Mouse (Mus musculus) ovary, postnatal 14 days (tissue): ENCODE results near the gene Taf1a.
"Not testable (repeated sequence)": the region's sequence is repeated elsewhere in the genome, so short reads cannot be mapped to it uniquely, and the experiment has no call there.

ENCODE experiments used
- DNase-seq: peaks from one replicate; pipeline ENCODE4 v3.0.0; 2022; ENCODE audit warnings: low spot score

Taf1a gene

DNA sequence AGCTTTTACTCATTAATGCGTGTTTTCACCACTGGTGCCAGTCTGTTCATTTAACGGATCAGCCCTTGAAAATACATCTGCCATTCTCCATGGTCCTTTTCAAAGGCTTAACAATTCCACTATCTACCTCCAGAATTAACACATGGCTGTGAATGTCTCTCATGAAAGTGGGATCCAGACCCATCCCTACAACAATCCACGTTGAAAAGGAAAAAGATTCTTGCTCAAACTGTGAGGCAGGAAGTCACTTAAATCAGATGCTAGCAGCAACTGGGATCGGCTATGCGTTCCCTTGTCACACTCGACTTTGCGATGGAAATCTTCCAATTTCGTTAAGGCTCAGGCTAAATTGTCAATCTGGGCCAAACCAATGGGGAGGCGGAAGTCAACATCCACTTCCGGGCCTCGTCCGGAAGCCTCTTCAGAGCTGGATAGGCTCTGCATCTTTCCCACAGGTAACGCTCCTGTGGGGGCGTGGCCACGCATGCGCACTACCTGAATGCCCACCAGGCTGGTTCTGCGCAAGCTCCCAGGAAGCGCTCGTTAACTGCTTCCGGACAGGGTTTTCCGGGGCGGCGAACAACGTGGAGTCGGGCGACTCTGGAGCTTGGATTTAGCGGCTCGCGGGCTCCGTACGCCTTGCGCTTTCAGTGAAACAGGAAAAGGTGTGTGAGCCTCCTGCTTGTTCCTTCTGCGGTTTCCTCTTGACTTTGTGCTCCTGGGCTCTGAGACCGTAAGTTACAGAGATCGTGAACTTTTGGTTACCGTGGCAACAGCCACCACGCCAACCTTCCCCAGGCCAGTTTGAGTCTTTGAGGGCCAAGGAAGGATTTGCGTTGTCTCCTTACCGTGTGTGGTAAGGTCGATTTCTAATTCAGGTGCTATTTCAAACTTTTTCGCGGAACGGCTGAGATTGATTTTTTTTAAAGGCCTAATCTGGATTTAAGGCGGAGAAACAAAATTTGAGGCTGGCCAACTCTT lies at the start of gene Taf1a:
Taf1a (plus strand) TSS at position 556 of the 981 bp plus-strand sequence.
- peak; percentile 77 for DNase-seq

DNA sequence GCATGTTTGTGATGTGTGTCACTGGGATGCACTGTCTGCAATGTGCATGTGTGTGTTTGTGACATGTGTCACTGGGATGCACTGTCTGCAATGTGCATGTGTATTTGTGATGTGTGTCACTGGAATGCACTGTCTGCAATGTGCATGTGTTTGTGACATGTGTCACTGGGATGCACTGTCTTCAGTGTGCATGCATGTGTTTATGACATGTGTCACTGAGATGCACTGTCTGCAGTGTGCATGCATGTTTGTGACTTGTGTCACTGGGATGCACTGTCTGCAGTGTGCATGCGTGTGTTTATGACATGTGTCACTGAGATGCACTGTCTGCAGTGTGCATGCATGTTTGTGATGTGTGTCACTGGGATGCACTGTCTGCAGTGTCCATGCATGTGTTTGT lies 45.9 kb upstream of the Taf1a start:
- DNase-seq, result not testable (repeated sequence)

DNA sequence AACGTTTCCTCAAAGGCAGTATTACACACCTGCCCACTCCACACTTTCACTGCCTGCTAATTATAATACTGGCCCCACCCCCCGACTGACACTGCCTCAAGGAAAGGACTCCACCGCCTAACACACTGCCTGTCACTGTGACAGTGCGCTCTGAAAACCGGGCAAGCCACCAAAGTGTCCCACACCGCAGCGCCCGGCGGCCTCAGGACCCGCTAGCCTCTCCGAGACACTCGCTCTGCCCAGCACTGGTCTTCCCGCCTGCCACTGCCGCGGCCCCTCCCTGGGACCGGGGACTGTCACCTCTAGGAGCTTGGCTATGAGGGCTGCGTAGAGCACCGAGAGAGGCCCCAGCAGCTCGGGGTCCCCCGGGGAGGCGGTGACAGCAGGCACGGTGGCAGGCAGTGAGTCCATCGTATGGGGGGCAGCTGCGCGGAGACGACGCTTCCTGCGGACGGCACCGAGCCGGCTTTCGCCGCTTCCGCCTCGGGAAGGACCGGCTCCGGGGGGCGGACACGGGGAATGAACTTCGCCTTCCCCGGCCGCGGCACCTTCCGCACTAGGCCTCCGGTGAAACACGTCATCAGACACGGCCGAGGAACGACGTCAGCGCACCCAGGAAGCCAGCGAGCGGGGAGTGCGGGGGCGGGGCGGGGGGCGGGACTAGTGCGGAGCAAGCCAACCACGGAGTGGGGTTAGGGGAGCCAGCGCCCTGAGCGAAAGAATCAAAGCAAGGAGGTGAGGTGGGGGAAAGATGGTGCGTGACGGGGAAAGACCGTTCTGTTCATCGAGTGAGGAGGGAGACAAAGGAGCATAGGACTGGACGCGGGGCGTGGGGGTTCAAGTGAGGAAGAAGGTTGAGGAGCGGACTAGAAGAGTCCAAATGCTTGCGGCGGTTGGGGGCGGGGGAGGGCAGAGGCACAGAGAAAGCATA lies 43.6 kb upstream of the Taf1a start:
- peak; percentile 77 for DNase-seq

GRCm38 (mm10) chr1:183345817-183346195 lies 43.0 kb upstream of the Taf1a start:
- no peak for DNase-seq

DNA sequence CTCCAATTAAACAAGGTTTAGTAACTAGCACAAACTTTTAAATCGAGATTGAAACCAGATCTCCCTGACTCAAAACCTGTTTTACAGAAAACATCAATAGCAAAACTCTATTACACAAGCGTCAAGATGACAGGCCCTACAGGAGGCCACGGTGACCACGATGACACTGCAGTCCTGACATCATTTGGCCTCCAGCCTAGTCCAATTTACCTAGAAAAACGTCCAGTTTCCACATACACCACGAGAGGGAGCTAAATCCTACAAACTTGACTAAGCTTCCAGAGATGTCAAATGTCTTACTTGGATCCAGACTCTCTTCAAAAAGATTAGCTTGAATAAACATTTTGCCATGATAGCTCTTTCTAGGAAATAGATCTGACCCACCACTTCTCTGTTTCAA lies 38.9 kb upstream of the Taf1a start:
- DNase-seq, result peak; percentile 60

GRCm38 (mm10) chr1:183358901-183359300 lies 29.9 kb upstream of the Taf1a start:
- no peak for DNase-seq

DNA sequence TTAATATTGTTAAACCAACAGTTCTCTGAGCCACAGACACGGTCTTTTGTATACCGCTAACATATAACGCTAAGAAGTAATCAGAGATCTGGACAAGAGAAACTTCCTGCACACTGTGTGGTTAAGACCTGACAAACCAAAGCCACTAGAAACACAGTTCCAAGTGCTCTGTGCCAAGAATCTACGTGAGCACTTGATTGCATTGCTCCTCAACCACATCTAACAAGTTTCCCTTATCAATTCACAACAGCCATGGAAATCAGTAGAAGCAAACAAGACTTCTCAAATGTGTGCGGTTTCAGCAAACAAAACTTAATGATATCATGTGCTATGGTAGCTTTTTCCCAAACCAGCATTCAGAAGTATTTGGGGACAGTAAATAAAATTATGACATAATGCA lies 26.5 kb upstream of the Taf1a start:
- DNase-seq, result no peak

- no peak for DNase-seq
These were observed 25.8 kb upstream of the Taf1a start for GRCm38 (mm10) chr1:183362729-183363576.

DNA sequence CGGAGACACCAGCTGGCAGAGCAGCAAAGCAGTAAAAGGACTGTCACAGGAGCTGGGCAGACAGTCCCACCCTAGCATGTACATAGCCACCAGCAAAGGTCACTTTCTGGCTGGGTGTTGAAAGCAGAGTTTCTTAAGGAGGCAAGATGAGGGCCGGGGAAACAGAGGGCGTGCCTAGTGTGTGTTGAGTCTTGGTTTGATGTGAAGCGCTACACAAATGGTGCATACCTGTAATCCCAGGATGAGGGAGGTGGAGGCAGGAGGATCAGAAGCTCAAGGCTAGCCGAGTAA lies 25.3 kb upstream of the Taf1a start:
- DNase-seq, result no peak

GRCm38 (mm10) chr1:183366361-183366760 lies 22.4 kb upstream of the Taf1a start:
- no peak for DNase-seq

DNA sequence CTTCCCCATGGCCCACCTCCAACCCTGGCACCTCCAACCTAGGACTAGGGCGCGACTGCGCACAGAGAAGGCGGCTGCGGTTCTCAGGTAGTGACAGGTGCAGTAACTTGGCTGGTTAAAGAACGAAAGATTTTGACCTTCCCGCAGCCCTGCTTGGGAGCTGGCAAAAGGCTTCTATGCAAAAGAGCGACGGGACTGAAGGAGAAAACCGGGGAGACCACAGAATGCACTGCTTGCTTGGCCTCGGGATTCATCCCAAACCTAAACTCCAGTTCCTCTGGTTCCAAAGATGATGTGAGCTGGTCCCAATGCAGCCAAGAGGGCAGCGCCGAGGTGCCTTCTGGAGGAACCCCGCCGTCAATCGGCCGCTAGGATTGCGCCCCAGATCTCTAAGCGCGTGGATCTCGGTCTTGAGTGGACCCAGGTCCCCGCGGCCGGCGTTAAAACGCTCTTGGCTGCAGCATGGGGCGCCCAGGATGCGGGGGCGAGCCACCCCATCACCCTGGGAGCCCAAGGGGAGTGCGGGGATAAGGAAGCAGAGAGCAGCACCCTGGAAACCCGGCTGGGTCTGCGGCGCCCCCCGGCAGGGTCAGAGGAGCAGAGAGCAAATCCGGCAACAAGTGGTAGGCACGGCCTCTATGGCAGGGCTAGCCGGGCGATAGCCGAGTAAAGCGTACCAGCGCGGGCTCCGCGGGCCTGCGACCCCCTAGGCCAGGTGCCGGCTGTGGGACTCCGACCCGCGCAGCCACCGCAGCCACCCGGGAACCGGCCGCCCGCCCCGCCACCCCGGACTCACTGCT lies 20.0 kb upstream of the Taf1a start:
- DNase-seq, result no peak

GRCm38 (mm10) chr1:183369427-183370014 lies 19.3 kb upstream of the Taf1a start, which contains the start of gene Mia3:
Gene Mia3, minus strand, starts transcription at chr1:183369553.
- DNase-seq, result peak; percentile 87

- DNase-seq, result no peak
These were observed 14.1 kb upstream of the Taf1a start for GRCm38 (mm10) chr1:183374728-183375127.

- no peak for DNase-seq
These were observed 11.7 kb upstream of the Taf1a start for GRCm38 (mm10) chr1:183377045-183377444.

- no peak for DNase-seq
These were observed 10.3 kb upstream of the Taf1a start for GRCm38 (mm10) chr1:183378321-183378941.

GRCm38 (mm10) chr1:183379376-183379775 lies 9.4 kb upstream of the Taf1a start:
- DNase-seq, result not testable (repeated sequence)

DNA sequence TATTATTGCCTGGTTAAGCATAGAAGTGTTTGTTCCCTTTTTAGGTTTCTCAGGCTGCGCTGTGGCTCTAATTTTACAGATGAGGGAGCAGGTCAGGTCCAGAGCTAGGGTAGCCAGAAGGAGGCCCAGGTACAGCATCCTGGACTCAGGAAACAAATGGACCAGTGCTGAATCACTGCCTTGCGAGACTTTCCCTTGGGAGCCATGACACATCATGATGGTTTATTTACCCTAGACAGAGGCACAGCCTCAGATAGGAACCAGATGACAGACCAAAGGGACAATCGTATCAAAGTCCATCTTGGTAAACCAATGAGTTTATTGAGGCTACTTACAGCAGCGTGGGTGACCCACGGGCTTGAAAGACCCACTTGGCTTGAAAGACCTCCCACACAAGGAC lies 7.0 kb upstream of the Taf1a start:
- no peak for DNase-seq

DNA sequence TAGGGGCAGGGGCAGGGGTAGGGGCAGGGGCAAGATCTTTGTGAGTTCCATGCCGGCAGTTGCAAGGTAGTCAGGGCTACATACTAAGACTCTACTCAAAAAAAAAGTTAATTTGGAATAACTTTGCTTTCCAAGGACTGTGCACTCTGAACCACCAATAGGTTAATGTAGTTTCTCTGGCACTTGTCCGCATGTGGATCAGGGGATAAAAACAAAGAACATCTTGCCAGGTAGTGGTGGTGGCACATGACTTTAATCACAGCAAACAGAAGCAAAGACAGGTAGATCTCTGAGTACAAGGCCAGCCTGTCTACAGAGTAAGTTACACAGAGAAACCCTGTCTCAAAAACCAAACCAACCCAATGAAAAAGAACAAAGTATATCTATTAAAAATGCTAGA lies 6.2 kb upstream of the Taf1a start:
- DNase-seq, result no peak

GRCm38 (mm10) chr1:183387421-183387820 lies 1.4 kb upstream of the Taf1a start:
- not testable (repeated sequence) for DNase-seq

GRCm38 (mm10) chr1:183403396-183403795 lies 14.6 kb downstream of the Taf1a start:
- DNase-seq, result no peak
